Mouse (Mus musculus) midbrain, embryonic 14.5 days (tissue): ENCODE measurements at regions not wholly inside any gene's neighbourhood (a gene's known extent, or its start where the extent isn't known, plus 50 kb on each side); places are given as distances from the start of the nearest gene placed in this dataset.
A peak's percentile ranks its signal among the peaks of the same experiment; 100 is the strongest.

ENCODE experiments used
- ATAC-seq: fragments of 200-750 bp; cut with Nextera tagmentation; 2 replicates; pipeline ENCODE4 v1.8.0; 2017; ENCODE audit warnings: moderate number of reproducible peaks, moderate library complexity; ENCODE audit not compliant: low FRiP score, low TSS enrichment
- DNase-seq: peaks from one replicate; pipeline ENCODE4 v3.0.0-alpha.2; 2015
- H3K27ac ChIP-seq: fragments of 300-500 bp; sonication (generic); replicated peaks from 2 replicates; pipeline ENCODE4 v1.5.1; 2014; ENCODE audit warnings: mild to moderate bottlenecking, low read depth, low read length, moderate library complexity
- H3K27me3 ChIP-seq: fragments of 300-500 bp; sonication (generic); 2 replicates; pipeline ENCODE4 v1.6.1; 2014; ENCODE audit warnings: low read length, control low read depth, mixed read lengths; ENCODE audit not compliant: control insufficient read depth, insufficient read depth
- H3K36me3 ChIP-seq: fragments of 300-500 bp; sonication (generic); 2 replicates; pipeline ENCODE4 v1.6.1; 2014; ENCODE audit warnings: low read length, control low read depth; ENCODE audit not compliant: control insufficient read depth, insufficient read depth
- H3K4me1 ChIP-seq: fragments of 300-500 bp; sonication (generic); 2 replicates; pipeline ENCODE4 v1.6.1; 2014; ENCODE audit warnings: mild to moderate bottlenecking, antibody characterized with exemption, low read length, control low read depth; ENCODE audit not compliant: control insufficient read depth, insufficient read depth
- H3K4me2 ChIP-seq: fragments of 300-500 bp; sonication (generic); 2 replicates; pipeline ENCODE4 v1.6.1; 2014; ENCODE audit warnings: mild to moderate bottlenecking, low read length, moderate library complexity
- H3K4me3 ChIP-seq: fragments of 300-500 bp; sonication (generic); replicated peaks from 2 replicates; pipeline ENCODE4 v1.5.1; 2014; ENCODE audit warnings: low read depth, low read length
- H3K9ac ChIP-seq: fragments of 300-500 bp; sonication (generic); replicated peaks from 2 replicates; pipeline ENCODE4 v1.6.1; 2014; ENCODE audit warnings: mild to moderate bottlenecking, low read length, moderate library complexity
- H3K9me3 ChIP-seq: fragments of 300-500 bp; sonication (generic); 2 replicates; pipeline ENCODE4 v1.6.1; 2016; ENCODE audit warnings: low read length, control low read depth, mixed read lengths; ENCODE audit not compliant: control insufficient read depth
- WGBS: fragments of 180-500 bp; shearing (Covaris S2); extraction: QIAGEN DNeasy Blood & Tissue Kit; methylation state at CpG from one replicate; pipeline ENCODE4 v1.1.7; 2014; 5-methylcytosine and 5-hydroxymethylcytosine counted together

DNA sequence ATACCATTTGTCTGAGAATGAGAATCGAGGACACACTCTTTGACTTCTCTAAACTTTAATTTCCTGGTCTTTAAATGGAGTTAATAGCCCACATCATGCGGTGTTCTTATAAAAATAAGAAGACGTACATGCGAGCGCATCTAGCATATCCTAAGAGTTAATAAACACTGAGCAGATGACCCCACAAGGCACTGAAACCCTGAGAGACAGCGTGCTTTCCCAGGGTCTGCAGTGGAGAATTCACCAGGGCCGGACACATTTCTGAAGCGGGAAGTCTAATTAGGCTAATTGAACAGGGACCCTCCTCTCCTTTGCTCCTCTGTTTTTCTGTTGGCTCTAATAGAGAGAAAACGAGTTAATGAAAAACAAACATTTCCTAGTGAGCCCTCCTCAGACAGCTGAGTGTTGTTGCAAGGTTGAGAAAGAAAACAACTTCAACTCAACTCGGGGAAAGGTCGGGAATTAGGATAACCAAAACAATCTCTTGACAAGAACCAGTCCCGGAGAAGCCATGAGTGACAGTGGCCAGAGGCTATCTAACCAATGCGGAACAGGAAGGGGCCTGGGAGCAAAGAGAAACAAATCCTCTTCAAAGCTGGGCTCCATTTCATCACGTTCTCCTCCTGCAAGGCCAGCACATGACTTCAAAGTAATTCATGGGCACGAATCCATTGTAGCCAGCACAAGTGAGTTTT lies 352.2 kb downstream of the Hs3st3b1 start:
- DNase-seq (no peak), ATAC-seq (no peak)
- Histone ChIP-seq H3K4me3 (no peak overlapping the region), H3K27me3 (no peaks in the 10 kb centered on the region), H3K36me3 (no peaks in the 10 kb centered on the region), H3K4me1 (no peaks in the 10 kb centered on the region), H3K9me3 (no peaks in the 10 kb centered on the region), H3K9ac (no peak overlapping the region), H3K27ac (no peak overlapping the region), H3K4me2 (no peak overlapping the region)
- 81% methylated on average over 15 of the region's 15 CpGs for WGBS

DNA sequence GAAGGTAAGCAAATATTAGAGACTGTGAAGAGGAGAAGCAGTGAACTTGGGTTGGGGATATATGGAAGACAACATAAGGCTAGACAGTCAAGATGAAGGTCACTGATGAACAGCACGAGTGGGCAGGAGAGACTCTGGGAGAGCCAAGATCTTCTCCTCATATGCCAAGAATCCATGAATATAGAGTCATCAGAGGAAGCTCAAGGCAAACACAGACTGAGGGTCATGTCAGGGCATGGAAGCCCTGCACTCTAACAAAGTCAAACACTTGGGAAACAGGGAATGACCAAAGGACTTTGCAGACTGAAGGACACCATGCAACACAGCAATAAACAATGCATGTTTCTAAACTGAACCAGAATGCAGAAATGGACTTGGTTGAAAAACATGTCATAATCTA lies 351.4 kb downstream of the Hs3st3b1 start:
- H3K9me3 ChIP-seq = no peaks in the 10 kb centered on the region
- no peak overlapping the region for H3K4me3 ChIP-seq
- no peaks in the 10 kb centered on the region for H3K27me3 ChIP-seq
- WGBS = 88% methylated on average over 1 of the region's 1 CpGs
- H3K36me3 ChIP-seq = no peaks in the 10 kb centered on the region
- ATAC-seq (no peak), DNase-seq (no peak)
- H3K9ac ChIP-seq = no peak overlapping the region
- H3K27ac ChIP-seq = no peak overlapping the region
- H3K4me1 ChIP-seq = no peaks in the 10 kb centered on the region
- no peak overlapping the region for H3K4me2 ChIP-seq

DNA sequence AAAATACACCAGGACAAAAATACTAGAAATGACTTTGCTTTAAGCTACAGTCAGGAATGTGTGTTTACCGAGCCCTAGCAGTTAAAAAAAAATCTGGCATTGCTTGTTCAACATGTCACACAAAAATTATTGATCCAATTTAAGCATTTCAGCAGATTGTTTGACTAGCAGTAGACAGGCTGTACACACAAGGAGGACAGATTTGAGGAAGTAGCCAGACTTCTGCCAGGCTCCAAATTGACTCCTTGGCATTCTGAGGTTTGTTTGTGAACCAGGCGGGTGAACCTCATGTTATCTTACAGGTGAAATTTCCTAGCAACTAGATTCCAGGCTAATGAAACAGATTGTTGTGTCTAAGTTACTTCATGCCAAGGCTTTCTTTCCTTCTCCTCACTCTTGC lies 348.8 kb downstream of the Hs3st3b1 start:
- Histone ChIP-seq H3K36me3 (no peaks in the 10 kb centered on the region), H3K27ac (no peak overlapping the region), H3K4me3 (no peak overlapping the region), H3K27me3 (no peaks in the 10 kb centered on the region), H3K4me2 (no peak overlapping the region), H3K9ac (no peak overlapping the region), H3K9me3 (no peaks in the 10 kb centered on the region), H3K4me1 (no peaks in the 10 kb centered on the region)
- WGBS = 87% methylated on average over 2 of the region's 2 CpGs
- ATAC-seq = no peak
- no peak for DNase-seq

DNA sequence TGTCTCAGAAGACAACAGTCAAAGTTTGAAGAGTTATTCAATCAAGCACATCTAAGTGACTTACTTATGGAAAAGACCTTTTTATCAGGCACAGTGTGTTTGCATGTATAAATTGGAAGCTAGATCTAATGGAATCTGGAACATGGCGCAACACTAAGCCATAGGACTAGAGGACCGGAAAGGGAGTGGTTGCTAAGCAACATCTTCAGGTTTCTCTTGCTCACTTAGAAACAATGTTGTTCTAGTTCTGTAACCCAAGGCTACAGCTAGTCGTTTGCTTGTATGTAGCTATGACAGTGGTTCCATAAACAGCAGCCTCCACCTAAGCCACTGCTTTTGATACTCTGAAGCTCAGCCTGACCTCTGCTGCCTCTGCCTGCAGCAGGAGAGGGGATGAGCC lies 338.8 kb downstream of the Hs3st3b1 start:
- Histone ChIP-seq H3K9me3 (no peaks in the 10 kb centered on the region), H3K27ac (no peak overlapping the region), H3K4me3 (no peak overlapping the region), H3K27me3 (no peaks in the 10 kb centered on the region), H3K4me1 (no peaks in the 10 kb centered on the region), H3K36me3 (no peaks in the 10 kb centered on the region), H3K9ac (no peak overlapping the region), H3K4me2 (no peak overlapping the region)
- ATAC-seq (no peak), DNase-seq (no peak)
- 82% methylated on average over 3 of the region's 3 CpGs for WGBS

DNA sequence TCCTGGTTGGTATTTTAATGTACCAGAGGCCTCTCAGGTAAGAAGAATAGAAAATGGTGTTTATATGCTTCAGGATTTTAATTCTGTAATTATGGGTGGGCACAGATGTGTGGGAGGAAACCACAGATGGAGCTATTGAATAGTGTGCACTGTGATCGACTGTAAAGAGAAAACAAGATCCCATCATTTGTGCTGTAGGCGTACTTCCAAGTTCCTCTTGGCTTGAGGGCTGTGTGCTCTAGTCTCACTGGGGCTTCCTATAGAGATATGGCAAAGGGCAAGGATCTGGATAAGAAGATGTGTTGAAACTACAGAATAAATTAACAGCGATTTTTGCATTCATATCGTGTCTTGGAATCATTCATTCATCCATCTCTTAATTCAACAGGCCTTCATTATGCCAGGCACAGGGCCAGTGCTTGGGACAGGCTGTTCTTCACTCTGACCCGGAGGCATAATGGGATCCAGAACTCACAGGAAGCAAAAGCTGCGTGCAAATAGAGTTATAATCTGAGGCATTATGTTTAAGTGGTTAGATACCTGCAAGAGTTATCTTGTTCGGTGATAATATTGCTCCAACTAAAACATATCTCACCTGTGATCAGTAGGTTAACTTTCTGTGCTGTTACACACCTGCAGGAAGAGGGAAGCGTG lies 336.7 kb downstream of the Hs3st3b1 start:
- Histone ChIP-seq H3K9ac (no peak overlapping the region), H3K9me3 (no peaks in the 10 kb centered on the region), H3K36me3 (no peaks in the 10 kb centered on the region), H3K4me3 (no peak overlapping the region), H3K27me3 (no peaks in the 10 kb centered on the region), H3K27ac (no peak overlapping the region), H3K4me2 (no peak overlapping the region), H3K4me1 (no peaks in the 10 kb centered on the region)
- 79% methylated on average over 8 of the region's 8 CpGs for WGBS
- DNase-seq (no peak), ATAC-seq (no peak)

DNA sequence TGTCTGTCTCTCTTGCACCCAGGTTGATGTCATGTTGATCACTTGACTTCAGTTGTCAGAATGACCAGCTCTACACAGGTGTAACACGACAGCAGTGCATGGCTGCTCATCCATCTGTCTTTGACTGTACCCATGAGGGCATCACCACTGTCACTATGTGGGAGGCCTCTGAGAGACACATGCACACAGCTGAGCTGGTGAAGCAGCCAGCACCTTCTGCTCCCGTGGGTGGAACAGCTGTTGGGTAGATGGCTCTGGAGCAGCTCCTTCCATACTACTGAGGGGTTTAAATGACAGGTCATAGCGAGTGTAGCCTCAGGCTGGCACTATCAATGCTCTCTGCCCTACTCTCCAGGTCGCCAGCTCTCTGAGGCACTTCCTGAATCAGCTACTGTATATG lies 301.9 kb downstream of the Hs3st3b1 start:
- no peak overlapping the region for H3K4me3 ChIP-seq
- no peak overlapping the region for H3K9ac ChIP-seq
- H3K4me2 ChIP-seq = no peak overlapping the region
- no peak overlapping the region for H3K27ac ChIP-seq
- H3K36me3 ChIP-seq = no peaks in the 10 kb centered on the region
- H3K9me3 ChIP-seq = no peaks in the 10 kb centered on the region
- no peaks in the 10 kb centered on the region for H3K27me3 ChIP-seq
- 87% methylated on average over 4 of the region's 4 CpGs for WGBS
- no peak for ATAC-seq
- H3K4me1 ChIP-seq = no peaks in the 10 kb centered on the region
- DNase-seq = no peak

DNA sequence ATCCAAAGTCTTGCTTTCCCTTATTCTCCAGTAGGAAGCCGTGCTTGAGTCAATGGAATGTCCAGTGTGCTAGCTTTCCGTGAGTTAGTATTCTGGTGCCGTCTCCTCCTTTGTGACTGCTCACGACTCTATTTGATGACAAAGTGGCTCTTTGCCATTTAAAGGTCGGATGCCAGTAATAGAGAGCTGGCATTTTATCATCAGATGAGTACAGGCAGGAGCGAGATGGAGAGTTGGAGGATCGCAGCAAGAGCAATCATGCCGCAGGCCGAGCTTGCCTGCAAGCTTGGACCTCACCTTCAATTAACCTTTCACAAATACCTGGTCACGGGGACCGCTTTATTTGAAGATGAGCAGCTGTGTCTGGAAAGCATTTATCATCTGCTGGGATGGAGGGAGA lies 291.8 kb downstream of the Hs3st3b1 start:
- H3K27me3 ChIP-seq = no peaks in the 10 kb centered on the region
- H3K4me3 ChIP-seq = no peak overlapping the region
- H3K27ac ChIP-seq = no peak overlapping the region
- DNase-seq (peak; percentile 49), ATAC-seq (no peak)
- H3K9ac ChIP-seq = no peak overlapping the region
- no peaks in the 10 kb centered on the region for H3K36me3 ChIP-seq
- H3K9me3 ChIP-seq = no peaks in the 10 kb centered on the region
- H3K4me2 ChIP-seq = no peak overlapping the region
- 56% methylated on average over 11 of the region's 11 CpGs for WGBS
- no peaks in the 10 kb centered on the region for H3K4me1 ChIP-seq

DNA sequence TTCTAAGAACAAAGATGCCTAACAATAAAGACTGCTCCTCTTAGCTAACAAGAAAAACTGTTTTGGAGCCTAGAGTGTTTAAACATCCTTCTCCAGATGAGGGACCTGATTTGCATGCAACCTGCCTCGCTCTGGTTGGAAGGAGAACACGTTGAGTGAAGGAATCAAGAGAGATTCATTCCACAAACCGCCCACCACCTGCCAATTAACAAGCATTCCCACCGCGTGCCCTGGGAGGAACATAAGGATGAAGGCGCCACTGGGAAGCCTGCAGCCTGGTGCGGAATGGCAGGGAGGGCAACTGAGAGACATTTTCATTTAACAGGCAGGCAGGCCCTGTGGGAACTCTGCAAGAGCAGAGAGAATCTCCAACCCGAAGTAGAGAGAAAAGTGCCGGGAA lies 265.0 kb downstream of the Hs3st3b1 start:
- peak; percentile 15 for DNase-seq
- ATAC-seq = no peak
- Histone ChIP-seq H3K4me2 (no peak overlapping the region), H3K27me3 (no peaks in the 10 kb centered on the region), H3K4me1 (no peaks in the 10 kb centered on the region), H3K36me3 (no peaks in the 10 kb centered on the region), H3K4me3 (no peak overlapping the region), H3K27ac (no peak overlapping the region), H3K9me3 (no peaks in the 10 kb centered on the region), H3K9ac (no peak overlapping the region)
- WGBS = 72% methylated on average over 9 of the region's 9 CpGs

DNA sequence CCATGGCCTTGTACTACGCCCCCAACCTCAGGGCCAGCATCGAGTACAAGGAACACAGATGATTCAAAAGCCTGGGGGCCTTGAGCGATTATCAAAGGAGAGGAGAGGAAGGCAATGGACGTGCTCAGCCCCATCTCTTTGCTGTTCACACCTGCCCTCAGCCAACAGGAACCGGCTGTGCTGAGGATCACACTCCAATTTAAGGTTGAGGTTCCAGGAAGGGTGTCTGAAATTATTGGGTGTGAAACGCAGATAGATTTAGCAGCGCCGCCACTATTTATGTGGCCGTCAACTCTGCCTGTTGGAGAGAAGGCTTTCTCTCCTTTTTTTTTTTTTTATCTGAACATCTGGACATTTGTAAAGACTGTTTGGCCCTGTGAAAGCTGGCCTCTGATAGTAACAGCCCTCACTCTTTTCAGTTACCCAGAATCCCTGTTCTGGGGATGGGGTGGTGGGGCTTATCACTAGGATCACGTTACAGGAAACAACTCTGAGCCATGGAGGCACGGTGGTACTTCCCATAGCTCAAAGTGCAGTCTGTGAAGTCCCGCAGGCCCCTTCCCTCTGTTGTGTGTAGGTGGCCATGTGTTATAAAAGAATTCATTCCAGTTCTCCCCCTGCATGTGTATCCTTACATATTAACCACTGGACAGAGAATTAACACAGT lies 256.7 kb downstream of the Hs3st3b1 start:
- Histone ChIP-seq H3K9ac (no peak overlapping the region), H3K27me3 (no peaks in the 10 kb centered on the region), H3K9me3 (no peaks in the 10 kb centered on the region), H3K27ac (no peak overlapping the region), H3K36me3 (no peaks in the 10 kb centered on the region), H3K4me1 (no peaks in the 10 kb centered on the region), H3K4me3 (no peak overlapping the region), H3K4me2 (no peak overlapping the region)
- DNase-seq (no peak), ATAC-seq (no peak)
- 84% methylated on average over 12 of the region's 12 CpGs for WGBS
